Mouse (Mus musculus) thymus, postnatal 36 days (tissue): ENCODE measurements around the gene Hist1h4n.

Source experiments
- DNase-seq, 2 experiments: peaks; one replicate each; pipeline ENCODE4 v3.0.0; 2022; ENCODE audit warnings: mixed read lengths in 2 of 2

Hist1h4n gene

DNA sequence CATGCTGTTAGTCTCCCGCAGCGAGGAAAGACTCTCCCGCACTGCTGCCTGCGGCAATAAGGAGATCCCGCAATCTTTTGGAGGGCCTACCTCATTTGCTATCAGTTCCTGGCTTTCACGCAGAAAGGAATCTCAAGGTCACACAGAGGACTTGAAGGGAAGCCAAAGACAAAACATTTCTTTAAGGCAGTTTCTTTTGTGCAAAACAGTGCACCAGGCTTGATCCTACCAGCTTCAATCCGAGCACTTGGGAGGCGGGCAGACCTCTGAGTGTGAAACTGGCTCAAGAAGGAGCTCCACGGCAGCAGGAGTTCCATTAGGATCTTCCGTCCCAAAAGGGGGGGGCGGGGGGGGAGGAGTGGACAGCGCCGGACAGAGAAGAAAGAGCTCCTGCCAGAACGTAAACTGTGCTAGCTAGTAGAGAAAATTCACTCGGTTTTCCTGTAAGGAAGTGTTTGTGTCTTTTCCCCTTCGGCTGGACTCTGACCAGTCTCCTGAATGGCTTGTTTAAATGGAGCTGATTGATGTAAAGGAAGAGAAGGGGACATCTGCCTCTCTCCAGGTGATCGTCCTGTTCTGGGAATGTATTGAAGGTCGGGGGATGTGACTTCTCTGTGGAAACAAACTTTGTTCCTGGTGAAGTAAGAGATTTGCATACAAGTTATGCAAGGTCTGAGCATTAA is 41.3 kb downstream of the Hist1h4n start:
- no peak for DNase-seq

DNA sequence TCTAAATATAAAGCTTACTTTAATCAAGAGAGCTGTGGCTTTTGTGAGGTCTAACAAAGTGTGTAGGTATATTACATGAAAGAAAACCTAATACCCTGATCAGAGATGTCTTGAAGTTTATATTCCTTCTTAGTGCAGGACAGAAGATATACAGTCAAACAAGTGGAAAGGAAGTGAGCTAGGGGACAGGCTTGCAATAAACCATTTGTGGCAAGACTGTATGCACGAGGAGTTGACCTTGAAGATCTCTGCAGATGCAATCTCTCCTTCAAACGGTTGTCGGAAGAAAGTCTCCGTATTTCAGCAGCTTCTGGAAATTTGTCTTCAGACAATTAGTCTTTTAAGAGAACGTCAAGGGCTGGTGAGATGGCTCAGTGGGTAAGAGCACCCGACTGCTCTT is 42.1 kb downstream of the Hist1h4n start:
- no peak for DNase-seq

DNA sequence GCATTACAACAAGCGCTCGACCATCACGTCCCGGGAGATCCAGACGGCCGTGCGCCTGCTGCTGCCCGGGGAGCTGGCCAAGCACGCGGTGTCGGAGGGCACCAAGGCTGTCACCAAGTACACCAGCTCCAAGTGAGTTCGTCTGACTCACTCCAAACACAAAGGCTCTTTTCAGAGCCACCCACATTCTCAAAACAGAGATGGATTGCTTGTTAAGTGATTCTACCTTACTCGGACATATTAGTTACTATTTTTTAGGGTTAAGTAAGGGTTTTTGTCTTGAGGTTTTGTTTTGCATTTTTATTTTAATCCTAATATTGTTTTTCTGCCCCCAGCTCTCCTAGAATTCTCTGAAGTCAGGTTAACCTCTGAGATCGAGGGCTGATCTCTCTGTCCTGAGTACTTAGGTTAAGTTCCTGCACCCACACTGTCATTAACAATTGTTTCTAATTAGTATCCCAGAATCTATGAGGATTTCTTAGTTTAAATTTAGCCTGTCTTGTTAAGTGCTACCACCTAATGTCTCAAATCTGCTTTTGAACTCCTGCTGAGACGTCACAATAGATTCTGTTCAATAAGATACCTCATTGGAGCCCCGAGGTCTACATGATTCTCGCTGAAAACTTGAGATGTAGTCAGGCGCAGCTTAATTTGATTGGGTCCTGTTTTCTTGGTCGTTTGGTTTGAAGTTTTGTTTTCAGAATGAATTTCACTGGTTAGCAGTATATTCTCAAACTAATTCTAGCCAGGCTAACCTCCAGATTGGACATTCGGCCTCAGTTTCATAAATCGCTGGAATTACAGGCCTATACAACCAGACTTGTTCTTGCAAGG is 44.0 kb downstream of the Hist1h4n start:
- DNase-seq = no peak

GRCm38 (mm10) chr13:21786899-21787629 is 44.9 kb downstream of the Hist1h4n start, which contains the start of the genes Hist1h2an and Hist1h2bp:
Hist1h2an (minus strand) TSS chr13:21787218.
Hist1h2bp (plus strand) TSS chr13:21787461.
- DNase-seq = peak; percentile 82 to 86

GRCm38 (mm10) chr13:21786189-21786898 is 45.7 kb downstream of the Hist1h4n start:
- no peak for DNase-seq

DNA sequence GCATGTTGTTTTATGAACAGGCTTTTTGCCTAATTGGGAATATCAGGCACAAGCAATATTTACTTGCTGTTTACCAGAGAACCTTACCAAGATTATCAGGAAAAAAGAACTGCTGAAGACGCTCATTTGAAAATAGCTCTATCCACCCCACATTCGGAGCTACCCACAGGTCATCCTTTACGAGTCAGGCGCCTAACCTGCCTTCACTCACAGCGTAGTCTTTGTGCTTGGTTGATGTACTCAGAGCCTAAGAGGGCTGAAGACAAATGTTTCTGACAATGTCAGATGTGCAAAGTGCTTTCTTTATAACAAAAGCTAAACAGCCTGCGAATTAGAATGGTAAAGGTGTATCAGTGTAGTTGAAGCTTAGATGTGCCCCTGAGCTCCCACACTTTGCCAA is 47.7 kb downstream of the Hist1h4n start:
- DNase-seq = no peak

GRCm38 (mm10) chr13:21783734-21784161 is 48.2 kb downstream of the Hist1h4n start:
- DNase-seq = peak; percentile 31 to 41

- peak; percentile 51 to 61 for DNase-seq
These were observed 48.8 kb downstream of the Hist1h4n start, which contains the start of gene Hist1h3i for GRCm38 (mm10) chr13:21783255-21783617. Hist1h3i (minus strand) TSS chr13:21783370.

DNA sequence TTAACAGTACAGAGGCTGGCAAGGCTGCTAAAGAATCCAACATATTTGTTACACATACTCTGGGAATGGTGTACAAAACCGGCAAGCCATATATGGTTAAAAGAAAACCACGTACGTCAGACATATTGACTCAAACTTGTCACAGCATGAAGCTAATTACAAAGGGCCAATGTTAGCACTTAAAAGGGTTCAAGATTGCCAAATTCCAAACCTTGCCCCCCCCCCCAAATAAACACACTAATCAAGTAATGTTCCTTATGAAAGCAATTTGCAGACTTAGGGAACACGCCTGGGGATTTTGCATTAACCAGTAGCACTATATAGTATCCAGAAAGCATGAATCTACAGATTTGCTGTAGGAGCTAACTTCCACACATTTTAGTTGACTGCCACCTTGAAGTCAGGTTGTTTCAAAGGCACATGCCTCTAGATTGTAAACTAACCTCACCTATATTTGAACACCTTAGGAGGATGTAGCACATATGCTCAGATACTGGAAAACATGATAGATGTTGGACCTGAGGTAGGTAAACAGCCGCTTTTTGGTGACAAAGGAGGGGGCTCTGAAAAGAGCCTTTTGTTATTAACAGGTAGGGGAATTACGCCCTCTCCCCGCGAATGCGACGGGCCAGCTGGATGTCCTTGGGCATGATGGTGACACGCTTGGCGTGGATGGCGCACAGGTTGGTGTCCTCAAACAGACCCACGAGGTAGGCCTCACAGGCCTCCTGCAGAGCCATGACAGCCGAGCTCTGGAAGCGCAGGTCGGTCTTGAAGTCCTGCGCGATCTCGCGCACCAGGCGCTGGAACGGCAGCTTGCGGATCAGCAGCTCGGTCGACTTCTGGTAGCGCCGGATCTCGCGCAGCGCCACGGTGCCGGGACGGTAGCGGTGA is 49.4 kb downstream of the Hist1h4n start:
- peak; percentile 45 to 55 for DNase-seq
